16 mouse cellular contexts compared by ENCODE assay signal in the genomic region with DNA sequence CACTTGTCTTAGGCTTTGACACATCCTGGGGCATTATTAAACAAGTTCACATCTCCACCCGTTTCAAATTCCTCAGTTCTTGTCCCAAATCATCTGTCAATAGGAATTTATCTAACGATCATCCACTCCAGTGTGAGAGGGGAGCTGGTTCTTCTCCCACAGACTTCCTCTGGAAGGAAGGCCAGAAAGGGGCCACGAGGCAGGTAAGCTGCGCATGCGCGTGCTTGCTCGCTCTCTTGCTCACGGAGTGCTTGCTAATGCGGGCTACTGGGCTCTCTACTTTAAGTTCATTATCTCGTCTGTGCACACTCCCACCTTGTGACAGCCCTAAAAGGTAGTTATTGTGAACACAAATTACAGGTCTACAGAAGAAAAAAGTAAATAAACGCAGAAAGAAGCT. TPM values are rescaled to one million over a fixed set of nuclear protein-coding genes. Genes with fewer than 3 reads are reported as not detected.
"Had no signal": no experiment of that assay in that cellular context is flagged by ENCODE, and none has a peak within 500 bp of the region (broad histone marks: within the 10 kb centered on the region; RNA-seq: fewer than 3 reads in every experiment).

No protein-coding gene starts in this region.

- H3K4me2 ChIP-seq: heart, embryonic 12.5 days; hindbrain, embryonic 15.5 days; kidney, embryonic 15.5 days; limb, embryonic 13.5 days; limb, embryonic 15.5 days had no signal

- H3K9me3 ChIP-seq: heart, embryonic 10.5 days; hindbrain, embryonic 13.5 days; hindbrain, embryonic 15.5 days; kidney, embryonic 15.5 days; limb, embryonic 13.5 days; limb, embryonic 15.5 days had no signal

- H3K36me3 ChIP-seq: heart, embryonic 10.5 days; heart, embryonic 12.5 days; hindbrain, embryonic 13.5 days; hindbrain, embryonic 15.5 days; kidney, embryonic 15.5 days; limb, embryonic 13.5 days; limb, embryonic 15.5 days had no signal

- H3K27me3 ChIP-seq: hindbrain, embryonic 13.5 days; hindbrain, embryonic 15.5 days; kidney, embryonic 15.5 days had no signal

- DNase-seq: gastrocnemius, postnatal 25 days had no signal

- H3K4me3 ChIP-seq: gastrocnemius, adult 2 months; heart, embryonic 10.5 days; heart, embryonic 12.5 days; hindbrain, embryonic 13.5 days; hindbrain, embryonic 15.5 days; kidney, embryonic 15.5 days; limb, embryonic 13.5 days; limb, embryonic 15.5 days had no signal

- H3K9ac ChIP-seq: heart, embryonic 12.5 days; hindbrain, embryonic 13.5 days; hindbrain, embryonic 15.5 days; kidney, embryonic 15.5 days; limb, embryonic 13.5 days; limb, embryonic 15.5 days had no signal

- H3K4me1 ChIP-seq: heart, embryonic 10.5 days; heart, embryonic 12.5 days; hindbrain, embryonic 15.5 days; kidney, embryonic 15.5 days; limb, embryonic 15.5 days had no signal

- ATAC-seq: hindbrain, postnatal 0 days; intestine, embryonic 16.5 days had no signal

- H3K27ac ChIP-seq: gastrocnemius, adult 2 months; heart, embryonic 10.5 days; hindbrain, embryonic 13.5 days; hindbrain, embryonic 15.5 days; hindbrain, postnatal 0 days; kidney, embryonic 15.5 days; kidney, postnatal 0 days; limb, embryonic 13.5 days; limb, embryonic 15.5 days had no signal

RNA-seq across cellular contexts. Expression of gene Dmrtb1, which starts 17.6 kb away (rescaled TPM):
- polyA plus RNA-seq: heart, embryonic 14.5 days; heart, embryonic 16.5 days; intestine, embryonic 14.5 days; intestine, embryonic 16.5 days; kidney, embryonic 15.5 days; kidney, postnatal 0 days; large intestine, adult 2 months had no signal
